28 mouse cellular contexts compared by ENCODE assay signal in the genomic region with DNA sequence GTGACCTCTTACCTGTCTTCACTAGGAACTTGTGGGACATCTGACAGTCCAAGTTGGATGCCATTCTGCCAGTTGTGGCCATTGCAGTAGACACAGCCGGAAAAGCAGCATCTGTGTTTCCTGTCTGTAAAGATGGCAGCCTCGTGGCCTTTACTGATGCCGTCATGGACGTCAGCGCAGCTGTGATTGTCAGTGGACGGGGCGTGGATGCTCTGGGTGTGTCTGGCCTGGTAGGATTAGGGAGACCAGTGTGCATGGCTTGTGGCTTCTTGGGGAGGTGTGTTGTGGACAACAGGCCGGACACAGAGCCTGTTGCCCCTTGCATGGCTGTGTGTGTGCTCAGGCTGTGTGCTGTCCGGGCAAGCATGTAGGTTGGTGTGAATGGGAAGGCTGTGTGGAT.
"Had no signal": no experiment of that assay in that cellular context is flagged by ENCODE, and none has a peak within 500 bp of the region (broad histone marks: within the 10 kb centered on the region; RNA-seq: fewer than 3 reads in every experiment).

No protein-coding gene starts in this region.

- ATAC-seq: forebrain, embryonic 13.5 days; forebrain, embryonic 14.5 days; forebrain, embryonic 15.5 days; forebrain, embryonic 16.5 days; forebrain, postnatal 0 days had no signal

- DNase-seq: cerebellum, adult 2 months; cerebellum, adult 8-10 months; cerebellum, adult 9-10 months; cerebellum, adult 9-11 months; cerebellum, postnatal 10 days; cerebellum, postnatal 14 days; cerebellum, postnatal 25 days; cerebellum, postnatal 36 days; embryo, embryonic 11 days; forebrain, postnatal 0 days; gastrocnemius, adult 2 months; gastrocnemius, postnatal 10 days; gastrocnemius, postnatal 14 days; gastrocnemius, postnatal 25 days; gastrocnemius, postnatal 36 days; heart, adult 11 months; heart, adult 18-20 months; heart, adult 2 months had no signal

- H3K9ac ChIP-seq: embryonic facial prominence, embryonic 12.5 days; embryonic facial prominence, embryonic 13.5 days; embryonic facial prominence, embryonic 15.5 days; forebrain, embryonic 12.5 days; forebrain, embryonic 13.5 days; forebrain, embryonic 15.5 days; forebrain, postnatal 0 days had no signal

- H3K4me2 ChIP-seq: embryonic facial prominence, embryonic 12.5 days; embryonic facial prominence, embryonic 13.5 days; embryonic facial prominence, embryonic 15.5 days; forebrain, embryonic 12.5 days; forebrain, embryonic 13.5 days; forebrain, embryonic 15.5 days had no signal

- H3K4me1 ChIP-seq: embryonic facial prominence, embryonic 13.5 days; embryonic facial prominence, embryonic 15.5 days had no signal

- H3K9me3 ChIP-seq: embryonic facial prominence, embryonic 12.5 days; embryonic facial prominence, embryonic 13.5 days; embryonic facial prominence, embryonic 15.5 days; forebrain, embryonic 10.5 days; forebrain, embryonic 12.5 days; forebrain, embryonic 13.5 days; forebrain, embryonic 15.5 days had no signal

- H3K4me3 ChIP-seq: embryonic facial prominence, embryonic 12.5 days; embryonic facial prominence, embryonic 13.5 days; embryonic facial prominence, embryonic 15.5 days; erythroblast, embryonic 14.5 days; forebrain, embryonic 10.5 days; forebrain, embryonic 12.5 days; forebrain, embryonic 13.5 days; forebrain, embryonic 15.5 days; gastrocnemius, adult 2 months; heart, adult 2 months had no signal

- H3K36me3 ChIP-seq: embryonic facial prominence, embryonic 12.5 days; embryonic facial prominence, embryonic 13.5 days; embryonic facial prominence, embryonic 15.5 days; forebrain, embryonic 10.5 days; forebrain, embryonic 15.5 days had no signal

- H3K27me3 ChIP-seq: embryonic facial prominence, embryonic 12.5 days; embryonic facial prominence, embryonic 13.5 days; embryonic facial prominence, embryonic 15.5 days; forebrain, embryonic 12.5 days; forebrain, embryonic 13.5 days; forebrain, embryonic 15.5 days had no signal

- H3K27ac ChIP-seq: embryonic facial prominence, embryonic 12.5 days; embryonic facial prominence, embryonic 13.5 days; embryonic facial prominence, embryonic 15.5 days; forebrain, embryonic 10.5 days; forebrain, embryonic 12.5 days; forebrain, embryonic 13.5 days; forebrain, embryonic 15.5 days; gastrocnemius, adult 2 months; heart, adult 2 months had no signal
